Mouse (Mus musculus): ENCODE results near the gene Onecut1. TPM values are rescaled to one million over a fixed set of nuclear protein-coding genes. Genes with fewer than 3 reads are reported as not detected.

Onecut1 gene
- polyA plus RNA-seq, 1 experiment, result 0.06 TPM

DNA sequence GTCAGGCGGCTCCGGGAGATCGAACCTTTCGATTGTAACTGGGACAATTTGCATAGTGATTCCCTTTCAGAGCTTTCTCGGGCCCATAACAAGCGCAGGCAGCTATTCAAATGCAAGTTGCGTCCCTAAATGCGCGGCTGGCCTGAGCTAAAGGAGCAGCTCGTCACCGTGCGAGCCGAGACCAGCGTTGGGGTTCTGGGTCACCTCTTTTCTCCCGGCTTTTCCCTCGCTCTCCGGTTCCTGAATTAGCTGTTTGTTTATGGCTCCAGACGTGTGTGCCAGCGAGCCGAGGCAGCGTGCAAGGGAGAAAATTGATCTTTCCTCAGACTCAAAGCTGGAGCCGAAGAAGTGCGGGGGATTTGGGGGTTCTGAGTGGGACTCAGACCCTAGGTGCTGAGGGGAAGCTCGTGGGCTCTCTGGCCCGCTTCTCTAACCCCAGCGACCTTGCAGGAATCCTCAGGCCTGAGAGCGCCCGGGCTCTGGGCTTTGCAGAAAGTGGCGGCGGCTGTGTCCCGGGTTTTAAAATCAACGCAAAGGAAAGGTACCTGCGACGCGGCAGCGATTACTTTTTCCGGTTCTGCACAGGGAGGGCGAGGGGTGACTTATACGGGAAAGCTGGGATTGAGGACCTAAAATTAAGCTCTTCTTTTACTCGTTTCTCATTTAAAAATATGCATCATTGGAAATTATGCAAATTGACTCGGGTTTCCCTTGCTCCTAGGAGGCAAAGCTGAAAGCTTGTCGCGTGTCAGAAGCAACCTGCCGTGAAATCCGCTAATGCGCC lies 13.1 kb upstream of the Onecut1 start:
- Histone ChIP-seq H3K27me3 (ENCODE audit: control insufficient read depth, insufficient read depth, low read length) (peaks cover 24% of the 10 kb centered on the region), H3K27ac (ENCODE audit: insufficient read depth, low read length) (no peak overlapping the region)
- 3% methylated on average over 46 of the region's 46 CpGs for WGBS

DNA sequence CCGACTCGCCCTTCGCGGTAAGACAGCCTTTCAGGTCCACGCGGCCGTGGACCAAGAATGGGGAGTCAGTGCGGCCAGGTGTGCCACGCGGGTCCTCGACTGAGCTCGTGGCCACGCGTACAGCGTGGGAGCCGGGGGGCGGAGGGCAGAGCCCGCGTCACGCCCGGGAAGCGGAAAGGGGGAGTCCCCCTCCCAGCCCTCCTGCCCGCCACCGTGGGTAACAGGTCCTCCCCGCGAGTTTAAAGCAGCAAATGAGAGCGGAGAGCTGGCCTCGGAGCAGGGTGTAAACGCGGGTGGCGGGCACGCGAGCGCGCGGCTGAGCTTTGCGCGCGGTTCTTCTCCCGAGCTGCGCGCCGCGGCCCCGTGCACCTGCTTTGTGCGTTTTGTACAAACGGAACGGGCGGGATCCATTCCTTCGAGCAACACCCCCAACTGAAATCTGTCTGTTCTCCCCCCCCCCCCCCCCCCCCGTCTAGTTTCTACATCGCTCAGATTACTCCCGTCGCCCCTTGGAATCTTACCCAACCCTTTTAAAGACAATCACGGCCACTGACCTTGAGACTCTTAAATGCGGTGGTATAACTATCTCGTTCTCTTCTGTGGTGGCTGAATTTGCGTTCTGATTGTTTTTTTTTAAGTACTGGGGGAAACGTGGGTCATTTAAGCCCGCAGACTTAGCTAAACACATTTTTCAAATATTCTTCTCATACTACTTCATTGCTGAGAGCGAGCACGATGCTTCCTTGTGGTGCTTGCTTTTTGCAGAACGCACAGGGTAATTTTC lies 12.3 kb upstream of the Onecut1 start:
- 4% methylated on average over 63 of the region's 63 CpGs for WGBS
- TF ChIP-seq POLR2A (IDR thresholded peaks at IDR 0.05; ENCODE audit: low read depth, low read length), result no peak
- TF ChIP-seq CTCF (IDR thresholded peaks at IDR 0.05; ENCODE audit: extremely low read depth, insufficient read depth, insufficient read length, insufficient replicate concordance), result no peak
- Histone ChIP-seq H3K4me3 (ENCODE audit: extremely low read depth, insufficient read depth, insufficient read length) (peak overlapping the region; percentile 9), H3K27me3 (ENCODE audit: control insufficient read depth, insufficient read depth, low read length) (peaks cover 32% of the 10 kb centered on the region), H3K27ac (ENCODE audit: insufficient read depth, low read length) (no peak overlapping the region), H3K4me1 (ENCODE audit: control insufficient read depth, insufficient read depth, insufficient read length) (peaks cover 4% of the 10 kb centered on the region), H3K36me3 (ENCODE audit: control insufficient read depth, insufficient read depth, low read length) (no peaks in the 10 kb centered on the region)
- no peak for DNase-seq (ENCODE audit: low read depth in 1 of 2, low spot score in 2 of 2)

More for the DNA sequence above, 13.1 kb upstream of the Onecut1 start:
- DNase-seq (ENCODE audit: low read depth in 1 of 2, low spot score in 2 of 2), result no peak
- Histone ChIP-seq H3K36me3 (ENCODE audit: control insufficient read depth, insufficient read depth, low read length) (no peaks in the 10 kb centered on the region), H3K4me3 (ENCODE audit: extremely low read depth, insufficient read depth, insufficient read length) (peak overlapping the region; percentile 36; the same call in 1 of the 2 replicates), H3K4me1 (ENCODE audit: control insufficient read depth, insufficient read depth, insufficient read length) (peaks cover 4% of the 10 kb centered on the region)
- TF ChIP-seq POLR2A (IDR thresholded peaks at IDR 0.05; ENCODE audit: low read depth, low read length) (no peak), CTCF (IDR thresholded peaks at IDR 0.05; ENCODE audit: extremely low read depth, insufficient read depth, insufficient read length, insufficient replicate concordance) (no peak)

DNA sequence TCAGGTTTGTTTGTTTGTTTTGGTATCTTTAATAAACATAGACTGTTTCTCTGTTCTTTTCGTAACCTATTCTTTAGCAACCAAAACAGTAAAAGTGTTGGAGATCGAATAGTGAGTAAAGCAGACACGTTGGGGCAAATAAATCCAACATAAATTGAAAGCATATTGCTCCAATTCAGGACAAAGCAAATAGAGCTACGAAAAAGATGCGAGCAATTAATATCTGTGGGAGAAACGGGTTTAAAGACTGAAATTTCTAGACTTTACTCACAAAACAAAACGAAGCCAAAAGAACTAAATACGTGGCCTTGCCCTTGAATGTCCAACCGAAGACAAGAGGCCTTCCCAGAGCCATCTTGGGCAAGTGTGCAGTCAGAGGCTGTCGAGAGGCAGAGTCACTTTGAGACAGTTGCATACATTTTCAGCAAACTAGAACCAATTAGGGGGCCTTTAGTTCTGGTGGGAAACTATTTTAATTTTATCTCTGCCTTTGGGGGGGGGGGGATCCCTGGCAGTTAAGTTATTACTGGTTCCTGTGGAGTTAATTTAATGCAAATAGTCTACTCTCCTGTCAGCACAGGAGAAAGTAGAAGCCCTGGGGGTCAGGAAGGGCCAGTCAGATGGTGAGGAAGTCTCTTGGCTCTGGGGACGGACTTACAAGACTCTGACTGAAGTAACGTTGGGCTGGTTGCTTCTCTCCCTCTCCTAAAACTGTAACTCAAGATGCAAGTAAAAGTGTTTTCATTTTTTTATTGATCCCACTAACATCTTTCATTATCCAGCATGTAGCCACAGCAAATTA lies 11.5 kb upstream of the Onecut1 start:
- TF ChIP-seq POLR2A (IDR thresholded peaks at IDR 0.05; ENCODE audit: low read depth, low read length), result no peak
- no peak for TF ChIP-seq CTCF (IDR thresholded peaks at IDR 0.05; ENCODE audit: extremely low read depth, insufficient read depth, insufficient read length, insufficient replicate concordance)
- DNase-seq (ENCODE audit: low read depth in 1 of 2, low spot score in 2 of 2), result no peak
- Histone ChIP-seq H3K4me3 (ENCODE audit: extremely low read depth, insufficient read depth, insufficient read length) (no peak overlapping the region), H3K4me1 (ENCODE audit: control insufficient read depth, insufficient read depth, insufficient read length) (peaks cover 4% of the 10 kb centered on the region), H3K36me3 (ENCODE audit: control insufficient read depth, insufficient read depth, low read length) (no peaks in the 10 kb centered on the region), H3K27me3 (ENCODE audit: control insufficient read depth, insufficient read depth, low read length) (peaks cover 35% of the 10 kb centered on the region), H3K27ac (ENCODE audit: insufficient read depth, low read length) (no peak overlapping the region)
- WGBS, result 14% methylated on average over 12 of the region's 12 CpGs

DNA sequence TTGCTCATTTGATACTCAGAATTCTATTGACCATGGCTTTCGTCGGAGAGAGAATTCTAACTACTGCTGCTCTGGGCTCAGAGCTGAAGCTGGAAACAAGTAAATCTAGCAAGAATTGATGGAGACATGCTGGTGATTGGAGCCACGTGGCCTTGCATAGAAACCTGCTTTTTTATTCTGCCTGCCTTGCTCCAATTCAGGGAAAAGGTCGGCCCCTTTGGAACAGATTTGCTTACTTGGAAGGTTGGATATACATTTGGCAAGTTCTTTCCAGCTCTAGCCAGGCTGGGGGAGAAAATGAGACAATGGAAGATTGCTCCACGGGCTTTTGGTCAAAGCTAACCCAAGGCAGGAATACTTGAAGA lies 11.0 kb upstream of the Onecut1 start:
- Histone ChIP-seq H3K27ac (ENCODE audit: insufficient read depth, low read length) (no peak overlapping the region), H3K4me3 (ENCODE audit: extremely low read depth, insufficient read depth, insufficient read length) (no peak overlapping the region), H3K4me1 (ENCODE audit: control insufficient read depth, insufficient read depth, insufficient read length) (peaks cover 4% of the 10 kb centered on the region), H3K27me3 (ENCODE audit: control insufficient read depth, insufficient read depth, low read length) (peaks cover 36% of the 10 kb centered on the region), H3K36me3 (ENCODE audit: control insufficient read depth, insufficient read depth, low read length) (no peaks in the 10 kb centered on the region)
- TF ChIP-seq CTCF (IDR thresholded peaks at IDR 0.05; ENCODE audit: extremely low read depth, insufficient read depth, insufficient read length, insufficient replicate concordance), result no peak
- TF ChIP-seq POLR2A (IDR thresholded peaks at IDR 0.05; ENCODE audit: low read depth, low read length), result no peak
- DNase-seq (ENCODE audit: low read depth in 1 of 2, low spot score in 2 of 2), result no peak
- 12% methylated on average over 5 of the region's 5 CpGs for WGBS

DNA sequence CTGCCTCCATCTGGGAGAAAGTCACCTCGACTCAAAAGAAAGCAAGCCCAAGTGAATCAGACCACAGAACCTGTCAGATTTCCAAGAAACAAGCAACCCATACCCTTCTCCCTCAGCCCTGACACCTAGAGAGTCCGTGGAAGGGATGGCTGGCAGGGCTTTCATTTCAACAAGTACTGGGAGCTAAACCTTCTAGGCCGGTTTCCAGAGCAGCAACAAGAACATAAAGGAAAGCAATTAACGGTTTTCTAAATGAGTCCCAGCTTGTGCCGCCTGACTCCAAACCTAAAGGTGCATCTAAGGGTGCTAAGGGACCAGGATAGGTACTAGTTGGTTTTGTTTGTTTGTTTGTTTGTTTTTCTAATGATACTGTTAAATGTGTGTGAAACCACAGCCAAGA lies 10.1 kb upstream of the Onecut1 start:
- Histone ChIP-seq H3K4me1 (ENCODE audit: control insufficient read depth, insufficient read depth, insufficient read length) (peaks cover 4% of the 10 kb centered on the region), H3K4me3 (ENCODE audit: extremely low read depth, insufficient read depth, insufficient read length) (no peak overlapping the region), H3K27ac (ENCODE audit: insufficient read depth, low read length) (no peak overlapping the region), H3K27me3 (ENCODE audit: control insufficient read depth, insufficient read depth, low read length) (peaks cover 40% of the 10 kb centered on the region), H3K36me3 (ENCODE audit: control insufficient read depth, insufficient read depth, low read length) (no peaks in the 10 kb centered on the region)
- no peak for DNase-seq (ENCODE audit: low read depth in 1 of 2, low spot score in 2 of 2)
- WGBS, result 6% methylated on average over 5 of the region's 5 CpGs
- no peak for TF ChIP-seq POLR2A (IDR thresholded peaks at IDR 0.05; ENCODE audit: low read depth, low read length)
- TF ChIP-seq CTCF (IDR thresholded peaks at IDR 0.05; ENCODE audit: extremely low read depth, insufficient read depth, insufficient read length, insufficient replicate concordance), result no peak

DNA sequence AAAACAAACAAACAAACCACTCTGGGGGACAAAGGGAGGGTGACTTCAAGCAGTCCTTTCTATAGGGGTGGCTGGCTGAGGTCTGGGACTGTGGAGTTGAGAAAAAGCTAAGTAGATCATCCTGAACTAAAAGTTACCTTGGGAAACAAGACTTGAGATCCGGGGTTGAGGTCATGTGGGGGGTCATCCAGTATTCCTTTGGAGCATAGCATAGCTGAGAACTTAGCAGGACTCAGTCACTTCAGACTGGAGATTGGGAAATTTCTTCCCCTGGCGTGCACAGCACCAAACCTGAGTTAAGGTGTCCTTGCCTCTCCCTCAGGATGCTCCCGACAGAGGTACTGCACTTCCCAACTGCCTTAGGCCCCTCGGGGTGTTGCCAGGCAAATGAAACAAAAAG lies 9.4 kb upstream of the Onecut1 start:
- no peak for TF ChIP-seq CTCF (IDR thresholded peaks at IDR 0.05; ENCODE audit: extremely low read depth, insufficient read depth, insufficient read length, insufficient replicate concordance)
- TF ChIP-seq POLR2A (IDR thresholded peaks at IDR 0.05; ENCODE audit: low read depth, low read length), result no peak
- H3K27ac ChIP-seq (ENCODE audit: insufficient read depth, low read length), result no peak overlapping the region
- H3K36me3 ChIP-seq (ENCODE audit: control insufficient read depth, insufficient read depth, low read length), result no peaks in the 10 kb centered on the region
- H3K4me1 ChIP-seq (ENCODE audit: control insufficient read depth, insufficient read depth, insufficient read length), result peaks cover 4% of the 10 kb centered on the region
- peaks cover 34% of the 10 kb centered on the region for H3K27me3 ChIP-seq (ENCODE audit: control insufficient read depth, insufficient read depth, low read length)
- DNase-seq (ENCODE audit: low read depth in 1 of 2, low spot score in 2 of 2), result no peak
- WGBS, result 7% methylated on average over 4 of the region's 4 CpGs
- no peak overlapping the region for H3K4me3 ChIP-seq (ENCODE audit: extremely low read depth, insufficient read depth, insufficient read length)
